Mouse (Mus musculus) CD4-positive, CD25-positive, alpha-beta regulatory T cell, adult 2 months (primary cell): ENCODE results near the gene Gm5725.
"Not testable (repeated sequence)": the region's sequence is repeated elsewhere in the genome, so short reads cannot be mapped to it uniquely, and the experiment has no call there.

Experiments used
- DNase-seq: peaks from one replicate; pipeline ENCODE4 v3.0.0-alpha.2; 2012; ENCODE audit warnings: low read depth, low spot score

The Gm5725 gene

DNA sequence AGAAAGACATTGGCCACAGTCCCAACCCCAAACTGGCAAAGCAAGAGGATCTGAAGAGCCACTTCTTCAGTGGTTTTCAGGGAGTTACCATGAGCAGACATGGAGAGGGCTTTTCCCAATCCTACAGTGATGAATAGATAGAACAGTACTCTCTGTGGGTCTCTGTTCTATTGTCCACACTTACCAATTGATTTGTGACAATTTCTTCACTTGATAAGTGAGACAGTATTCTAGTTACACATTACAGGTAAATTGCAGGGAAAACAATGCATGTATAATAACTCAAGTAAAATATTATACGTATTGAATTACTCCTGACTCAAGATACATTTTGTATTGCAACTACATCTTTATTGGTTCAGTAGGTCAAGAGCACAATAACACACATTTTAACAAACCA, at the start of gene Gm5725:
Gene Gm5725, minus strand, starts transcription at position 101 of the 400 bp plus-strand sequence.
- not testable (repeated sequence) for DNase-seq

DNA sequence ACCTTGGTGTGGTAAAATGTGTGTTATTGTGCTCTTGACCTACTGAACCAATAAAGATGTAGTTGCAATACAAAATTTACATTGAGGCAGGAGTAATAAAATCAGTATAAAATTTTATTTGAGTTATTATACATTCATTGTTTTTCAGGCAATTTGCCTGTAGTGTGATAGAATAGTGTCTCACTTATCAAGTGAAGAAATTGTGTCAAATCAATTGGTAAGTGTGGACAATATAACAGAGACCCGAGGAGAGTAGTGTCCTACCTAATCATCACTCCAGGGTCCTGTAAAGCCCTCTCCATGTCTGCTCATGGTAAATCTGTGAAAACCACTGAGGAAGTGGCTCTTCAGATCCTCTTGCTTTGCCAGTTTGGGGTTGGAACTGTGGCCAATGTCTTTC, 12.0 kb downstream of the Gm5725 start, which contains the start of gene Vmn1r135:
Gene Vmn1r135, plus strand, starts transcription at position 301 of the 400 bp plus-strand sequence.
- DNase-seq = not testable (repeated sequence)

DNA sequence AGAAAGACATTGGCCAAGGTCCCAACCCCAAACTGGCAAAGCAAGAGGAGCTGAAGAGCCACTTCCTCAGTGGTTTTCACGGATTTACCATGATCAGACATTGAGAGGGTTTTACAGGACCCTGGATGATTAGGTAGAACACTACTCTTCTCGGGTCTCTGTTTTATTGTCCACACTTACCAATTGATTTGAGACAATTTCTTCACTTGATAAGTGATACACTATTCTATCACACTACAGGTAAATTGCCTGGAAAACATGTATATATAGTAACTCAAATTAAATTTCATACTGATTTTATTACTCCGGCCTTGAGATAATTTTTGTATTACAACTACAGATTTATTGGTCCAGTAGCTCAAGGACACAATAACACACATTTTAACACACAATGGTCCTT, 47.4 kb downstream of the Gm5725 start, which contains the start of gene Gm4177:
Gene Gm4177, minus strand, starts transcription at position 101 of the 400 bp plus-strand sequence.
- DNase-seq = not testable (repeated sequence)
